Mouse (Mus musculus): ENCODE results near the gene Tecpr1.

GRCm38 (mm10) chr5:144219936-144220335 lies 3.5 kb downstream of the Tecpr1 start:
- TF ChIP-seq CTCF (IDR thresholded peaks at IDR 0.05; ENCODE audit: extremely low read depth, insufficient read depth, low read length): no peak
- no peak for TF ChIP-seq POLR2A (IDR thresholded peaks at IDR 0.05; ENCODE audit: extremely low read depth, insufficient read depth, low read length)
